Mouse (Mus musculus): ENCODE results near the gene Fam3b.

DNA sequence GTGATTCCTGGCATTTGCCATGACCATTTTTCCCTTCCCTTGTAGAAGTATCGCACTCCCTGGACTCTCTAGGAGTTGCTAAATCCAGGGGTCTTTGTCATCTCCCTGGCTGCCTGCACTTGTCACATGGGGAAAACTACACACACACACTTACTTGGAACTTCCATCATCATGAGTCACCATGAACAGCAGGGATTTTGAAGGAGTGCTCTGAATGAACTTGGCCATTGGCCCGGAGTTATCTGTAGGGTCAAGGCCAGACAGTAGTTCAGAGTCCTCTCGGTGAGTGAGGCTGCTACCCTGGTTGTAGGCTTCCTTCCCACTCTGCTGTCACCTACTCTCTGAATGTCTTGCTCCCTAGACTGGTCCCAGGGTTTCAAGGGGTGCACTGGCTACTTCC is 39.0 kb downstream of the Fam3b start:
- TF ChIP-seq CTCF (IDR thresholded peaks at IDR 0.05; ENCODE audit: extremely low read depth, insufficient read length, insufficient replicate concordance, low read depth, low read length) (no peak), POLR2A (IDR thresholded peaks at IDR 0.05; ENCODE audit: low read depth, low read length) (no peak)
